Mouse (Mus musculus): ENCODE results near the gene Efemp1.

Efemp1 gene

DNA sequence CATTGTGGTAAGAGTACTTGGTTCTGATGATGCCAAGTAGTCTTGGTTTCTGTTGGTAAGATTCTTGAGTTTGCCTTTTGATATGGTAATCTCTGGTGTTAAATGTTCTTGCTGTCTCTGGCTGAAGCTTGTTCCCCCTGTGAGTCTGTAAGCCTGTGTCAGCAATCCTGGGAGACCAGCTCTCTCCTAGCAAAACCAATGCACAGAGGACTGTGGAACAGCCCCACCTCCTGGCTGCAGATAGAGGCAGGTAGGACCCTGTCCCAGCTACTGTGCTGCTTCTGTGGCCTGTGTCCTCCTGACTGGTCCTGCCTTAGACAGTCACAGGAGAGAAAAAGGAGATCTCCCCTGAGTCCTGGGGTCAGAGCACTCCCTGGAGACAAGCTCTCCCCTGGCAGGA lies 81.4 kb downstream of the Efemp1 start:
- DNase-seq (ENCODE audit: low spot score), result no peak

DNA sequence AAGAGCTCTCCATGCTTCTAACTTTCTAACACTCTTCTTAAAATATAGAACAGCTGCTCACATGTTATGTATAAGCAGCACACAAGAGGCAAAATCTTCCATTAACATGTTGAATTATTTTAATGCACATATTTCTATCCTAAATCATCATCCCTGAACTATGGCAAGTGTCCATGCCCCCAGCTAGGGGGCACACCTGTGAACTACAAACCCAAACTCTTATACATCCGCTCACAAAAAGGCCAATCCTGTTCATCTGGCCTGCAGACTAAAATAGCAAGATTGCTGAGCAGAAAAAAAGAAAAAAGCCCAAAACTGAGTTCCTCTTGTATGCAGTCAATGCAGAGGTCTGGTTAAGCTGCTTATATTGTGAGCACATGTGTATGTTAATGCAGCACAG lies 86.6 kb downstream of the Efemp1 start:
- no peak for DNase-seq (ENCODE audit: low spot score)

DNA sequence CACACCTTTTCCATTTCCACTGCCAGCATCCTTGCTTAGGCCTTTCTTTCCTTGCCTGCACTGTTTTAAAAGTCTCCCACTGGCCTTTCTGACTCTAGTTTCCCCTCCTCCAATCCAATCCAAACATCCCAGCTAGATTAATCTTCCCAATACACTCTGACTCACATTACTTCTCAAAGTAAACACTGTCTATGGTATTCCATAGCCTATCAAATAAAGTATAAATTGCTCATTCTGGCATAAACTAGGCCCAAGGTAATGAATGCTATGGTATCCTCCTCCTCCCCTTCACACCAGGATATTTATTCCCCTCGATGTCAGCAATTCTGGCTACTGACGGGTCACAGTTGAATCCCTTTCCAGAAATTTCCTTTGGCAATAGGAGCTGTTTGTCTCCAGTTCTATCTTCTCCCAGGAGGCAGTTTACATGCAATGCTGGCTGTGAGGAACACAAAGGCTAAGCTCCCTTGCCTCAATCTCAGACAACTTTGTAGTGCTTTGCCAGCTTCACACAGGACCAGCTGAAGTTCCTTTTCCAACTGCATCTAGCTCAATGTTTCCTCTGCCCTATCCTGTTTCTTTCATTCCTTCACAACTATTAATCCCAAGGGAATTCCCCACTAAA lies 98.7 kb downstream of the Efemp1 start:
- DNase-seq (ENCODE audit: low spot score), result no peak

DNA sequence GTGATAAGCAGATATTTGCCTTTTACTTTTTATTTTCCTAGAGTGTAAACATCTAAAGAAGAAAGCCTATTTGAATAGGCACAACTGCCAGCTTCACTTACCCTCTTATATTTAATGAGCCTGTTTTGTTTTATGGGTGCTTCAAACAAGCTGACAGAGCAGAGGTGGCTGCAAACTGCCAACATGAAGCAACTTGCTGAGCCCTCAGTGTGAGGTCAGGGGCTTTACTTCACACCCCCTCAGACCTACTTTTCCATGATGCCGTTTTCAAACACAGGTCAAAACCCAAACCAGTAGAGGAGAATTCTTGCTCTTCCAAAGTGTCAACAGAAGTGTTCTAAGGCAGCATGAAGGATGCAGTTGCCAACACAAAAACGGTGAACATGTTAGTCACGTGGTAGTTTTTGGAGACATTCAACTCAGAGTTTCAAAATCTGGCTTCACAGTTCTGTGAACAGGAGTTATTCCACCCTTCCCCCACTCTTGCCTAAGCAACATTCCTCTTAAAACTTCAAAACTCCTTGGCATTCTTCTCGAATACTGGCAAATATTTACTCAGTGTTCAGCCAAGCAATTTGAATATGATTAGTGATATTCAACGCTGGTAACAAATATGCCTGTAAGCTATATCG lies 101.8 kb downstream of the Efemp1 start:
- no peak for DNase-seq (ENCODE audit: low spot score)

DNA sequence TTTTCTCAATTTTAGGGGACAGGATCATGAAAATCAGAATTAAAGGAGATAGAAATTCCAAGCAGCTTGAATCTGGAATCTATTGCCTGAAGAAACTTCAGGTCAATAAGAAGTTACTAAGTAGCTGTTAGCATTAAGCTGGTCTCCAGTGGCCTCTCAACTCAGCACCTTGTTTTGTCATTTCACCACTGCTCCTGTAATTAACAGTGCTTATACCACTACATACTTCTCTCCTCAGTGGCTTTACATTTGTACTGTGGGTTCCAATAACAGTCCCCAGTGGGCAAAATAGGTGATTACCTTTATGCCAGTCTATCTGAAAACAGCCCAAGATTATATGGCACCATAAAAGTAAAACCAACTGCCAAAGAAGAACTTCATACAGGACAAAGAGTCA lies 102.3 kb downstream of the Efemp1 start:
- no peak for DNase-seq (ENCODE audit: low spot score)

DNA sequence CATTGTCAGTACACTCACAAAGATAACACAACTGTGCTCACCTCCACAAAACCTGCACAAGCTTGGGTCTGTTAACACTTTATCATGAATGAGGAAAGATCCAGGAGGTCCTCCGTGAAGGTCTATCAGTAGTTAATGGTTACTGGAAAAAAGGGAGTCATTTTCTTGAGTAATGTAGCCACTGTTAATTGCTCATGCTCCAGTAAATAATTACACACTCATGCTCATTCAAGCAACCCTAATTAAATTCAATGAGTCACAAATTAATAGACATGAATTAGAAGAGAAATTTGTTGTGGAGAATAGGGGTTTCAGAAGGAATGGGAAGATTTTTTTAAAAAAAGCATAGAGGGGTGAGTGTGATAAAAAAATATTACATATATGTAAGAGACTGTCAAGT lies 108.4 kb downstream of the Efemp1 start:
- no peak for DNase-seq (ENCODE audit: low spot score)

Measured in ovary, postnatal 36 days (tissue).